12 mouse cellular contexts compared by ENCODE assay signal in genomic region chr3:90614611-90615251, GRCm38 (mm10). TPM values are rescaled to one million over a fixed set of nuclear protein-coding genes. Genes with fewer than 3 reads are reported as not detected.
DNase-seq lines count a peak whose midpoint lies in the region; ATAC-seq and TF ChIP-seq lines count a peak whose summit lies in the region.
"Had no signal": no experiment of that assay in that cellular context is flagged by ENCODE, and none has a peak within 500 bp of the region (broad histone marks: within the 10 kb centered on the region; RNA-seq: fewer than 3 reads in every experiment).

No protein-coding gene starts in this region.

- WGBS in heart, postnatal 0 days: 75% methylated on average over 11 of the region's 11 CpGs
- WGBS in heart, embryonic 10.5 days: 70% methylated on average over 11 of the region's 11 CpGs
- 48% methylated on average over 11 of the region's 11 CpGs for WGBS in intestine, embryonic 16.5 days

- H3K27me3 ChIP-seq in heart, postnatal 0 days (ENCODE audit: control insufficient read depth, insufficient read depth, low read length): no peaks in the 10 kb centered on the region
- H3K27me3 ChIP-seq in heart, embryonic 10.5 days (ENCODE audit: insufficient read depth, poor library complexity, severe bottlenecking): peaks cover 16% of the 10 kb centered on the region; the same call in 1 of the 2 replicates
- no peaks in the 10 kb centered on the region for H3K27me3 ChIP-seq in intestine, embryonic 16.5 days (replicated peaks; ENCODE audit: control insufficient read depth, insufficient read depth, low read length)

- no peak for TF ChIP-seq CTCF in heart, postnatal 0 days (IDR thresholded peaks at IDR 0.05; ENCODE audit: low read depth)

- no peak overlapping the region for H3K9ac ChIP-seq in heart, postnatal 0 days (replicated peaks; ENCODE audit: low read depth, low read length)
- H3K9ac ChIP-seq in intestine, embryonic 16.5 days (ENCODE audit: low read depth, low read length): peak overlapping the region; percentile 0

- peak overlapping the region; percentile 18; the same call in 1 of the 2 replicates for H3K4me2 ChIP-seq in heart, postnatal 0 days (ENCODE audit: low read depth, low read length)
- H3K4me2 ChIP-seq in intestine, embryonic 16.5 days (ENCODE audit: low read depth, low read length): peak overlapping the region; percentile 86
- H3K4me2 ChIP-seq: heart, embryonic 11.5 days had no signal

- no peak for TF ChIP-seq EP300 in heart, postnatal 0 days (IDR thresholded peaks at IDR 0.05; ENCODE audit: low read depth)

- peaks cover 13% of the 10 kb centered on the region; the same call in 1 of the 2 replicates for H3K4me1 ChIP-seq in heart, postnatal 0 days (ENCODE audit: control insufficient read depth, insufficient read depth)
- H3K4me1 ChIP-seq in heart, embryonic 10.5 days: peaks cover 15% of the 10 kb centered on the region
- peaks cover 19% of the 10 kb centered on the region for H3K4me1 ChIP-seq in intestine, embryonic 16.5 days (ENCODE audit: control insufficient read depth, insufficient read depth, low read length)

- no peak for ATAC-seq in heart, postnatal 0 days (ENCODE audit: insufficient read depth, low read depth)
- peak; percentile 84 for ATAC-seq in intestine, embryonic 16.5 days
- ATAC-seq in megakaryocyte-erythroid progenitor cell, adult 5-6 weeks (replicated peaks; ENCODE audit: low FRiP score, low TSS enrichment, poor library complexity, severe bottlenecking): no peak

- H3K27ac ChIP-seq in heart, postnatal 0 days (ENCODE audit: low read depth): no peak overlapping the region
- no peak overlapping the region for H3K27ac ChIP-seq in heart, embryonic 10.5 days
- peak overlapping the region; percentile 82 for H3K27ac ChIP-seq in intestine, embryonic 16.5 days (ENCODE audit: low read length)

- DNase-seq in heart, postnatal 0 days (ENCODE audit: low spot score): no peak
- DNase-seq in heart, embryonic 10.5 days (ENCODE audit: low spot score): no peak
- DNase-seq in urinary bladder, adult 2 months (ENCODE audit: low spot score): peak; percentile 57
- no peak for DNase-seq in urinary bladder, postnatal 4 days (ENCODE audit: low spot score in 2 of 2)
- DNase-seq in spleen, postnatal 10 days (ENCODE audit: low spot score in 2 of 2): no peak
- DNase-seq in cerebellum, postnatal 14 days: no peak

- no peak overlapping the region for H3K4me3 ChIP-seq in heart, postnatal 0 days (ENCODE audit: low read depth, low read length)
- H3K4me3 ChIP-seq in heart, embryonic 10.5 days: no peak overlapping the region
- H3K4me3 ChIP-seq in intestine, embryonic 16.5 days (ENCODE audit: low read length): peak overlapping the region; percentile 51

- no peaks in the 10 kb centered on the region for H3K36me3 ChIP-seq in heart, postnatal 0 days (replicated peaks; ENCODE audit: control insufficient read depth, insufficient read depth, low read length)
- H3K36me3 ChIP-seq in heart, embryonic 10.5 days: no peaks in the 10 kb centered on the region
- H3K36me3 ChIP-seq in intestine, embryonic 16.5 days (ENCODE audit: control insufficient read depth, insufficient read depth, low read length): no peaks in the 10 kb centered on the region

- H3K9me3 ChIP-seq in heart, postnatal 0 days (replicated peaks; ENCODE audit: control insufficient read depth, low read length): no peaks in the 10 kb centered on the region
- H3K9me3 ChIP-seq in heart, embryonic 10.5 days: no peaks in the 10 kb centered on the region
- H3K9me3 ChIP-seq in intestine, embryonic 16.5 days (ENCODE audit: control insufficient read depth, low read length): no peaks in the 10 kb centered on the region

RNA-seq across cellular contexts. Expression of gene S100a6, which starts 2.0 kb away (rescaled TPM):
- total RNA-seq in heart, postnatal 0 days (2014; rRNA removed; ENCODE audit: low replicate concordance): 16.5 and 82.9 TPM in 2 replicates
- 97.5 and 110 TPM in 2 replicates for polyA plus RNA-seq in heart, postnatal 0 days (2015; fragmentation: Nextera tagmentation; extraction: Ambion mirVana)
- polyA plus RNA-seq in heart, embryonic 10.5 days (2016; fragmentation: Nextera tagmentation; extraction: Ambion mirVana): 27.3 and 28.9 TPM in 2 replicates
- 3,944 and 6,594 TPM in 2 replicates for polyA plus RNA-seq in urinary bladder, adult 2 months (2012; rRNA removed)
- 376 and 422 TPM in 2 replicates for polyA plus RNA-seq in intestine, embryonic 16.5 days (2015; fragmentation: Nextera tagmentation; extraction: Ambion mirVana)
- total RNA-seq in megakaryocyte-erythroid progenitor cell, adult 5-6 weeks (2014; fragmentation: Nextera tagmentation): 2.0 and 21.9 TPM in 2 replicates
- 0.94 TPM in 1 of 2 replicates, not detected in the other for total RNA-seq in megakaryocyte-erythroid progenitor cell, adult 5-6 weeks (2017)

RNA-seq across cellular contexts. Expression of gene S100a5, which starts 6.4 kb away (rescaled TPM):
- not detected in 2 replicates for total RNA-seq in heart, postnatal 0 days (2014; rRNA removed; ENCODE audit: low replicate concordance)
- not detected in 2 replicates for polyA plus RNA-seq in heart, postnatal 0 days (2015; fragmentation: Nextera tagmentation; extraction: Ambion mirVana)
- not detected in 2 replicates for polyA plus RNA-seq in heart, embryonic 10.5 days (2016; fragmentation: Nextera tagmentation; extraction: Ambion mirVana)
- 9.8 and 10.2 TPM in 2 replicates for polyA plus RNA-seq in urinary bladder, adult 2 months (2012; rRNA removed)
- polyA plus RNA-seq in intestine, embryonic 16.5 days (2015; fragmentation: Nextera tagmentation; extraction: Ambion mirVana): 13.2 and 16.0 TPM in 2 replicates
- total RNA-seq in megakaryocyte-erythroid progenitor cell, adult 5-6 weeks (2014; fragmentation: Nextera tagmentation): not detected in 2 replicates
- not detected in 2 replicates for total RNA-seq in megakaryocyte-erythroid progenitor cell, adult 5-6 weeks (2017)
- polyA plus RNA-seq: heart, embryonic 11.5 days; liver, embryonic 16.5 days had no signal

RNA-seq across cellular contexts. Expression of gene S100a4, which starts 11.2 kb away (rescaled TPM):
- 1.3 TPM in 1 of 2 replicates, not detected in the other for total RNA-seq in heart, postnatal 0 days (2014; rRNA removed; ENCODE audit: low replicate concordance)
- polyA plus RNA-seq in heart, postnatal 0 days (2015; fragmentation: Nextera tagmentation; extraction: Ambion mirVana): 4.4 and 4.8 TPM in 2 replicates
- 0.30 and 0.43 TPM in 2 replicates for polyA plus RNA-seq in heart, embryonic 10.5 days (2016; fragmentation: Nextera tagmentation; extraction: Ambion mirVana)
- 263 and 329 TPM in 2 replicates for polyA plus RNA-seq in urinary bladder, adult 2 months (2012; rRNA removed)
- polyA plus RNA-seq in intestine, embryonic 16.5 days (2015; fragmentation: Nextera tagmentation; extraction: Ambion mirVana): 3.6 and 4.0 TPM in 2 replicates
- total RNA-seq in megakaryocyte-erythroid progenitor cell, adult 5-6 weeks (2014; fragmentation: Nextera tagmentation): 3.8 TPM in 1 of 2 replicates, not detected in the other
- total RNA-seq in megakaryocyte-erythroid progenitor cell, adult 5-6 weeks (2017): 6.7 and 23.6 TPM in 2 replicates

RNA-seq across cellular contexts. Expression of gene Gm42674, which starts 13.0 kb away (rescaled TPM):
- total RNA-seq in heart, postnatal 0 days (2014; rRNA removed; ENCODE audit: low replicate concordance): not detected in 2 replicates
- polyA plus RNA-seq in heart, postnatal 0 days (2015; fragmentation: Nextera tagmentation; extraction: Ambion mirVana): not detected in 2 replicates
- not detected in 2 replicates for polyA plus RNA-seq in heart, embryonic 10.5 days (2016; fragmentation: Nextera tagmentation; extraction: Ambion mirVana)
- polyA plus RNA-seq in urinary bladder, adult 2 months (2012; rRNA removed): 0.41 and 0.81 TPM in 2 replicates
- not detected in 2 replicates for polyA plus RNA-seq in intestine, embryonic 16.5 days (2015; fragmentation: Nextera tagmentation; extraction: Ambion mirVana)
- not detected in 2 replicates for total RNA-seq in megakaryocyte-erythroid progenitor cell, adult 5-6 weeks (2014; fragmentation: Nextera tagmentation)
- total RNA-seq in megakaryocyte-erythroid progenitor cell, adult 5-6 weeks (2017): not detected in 2 replicates
- total RNA-seq: left cerebral cortex, adult 8-10 months had no signal
- polyA plus RNA-seq: frontal cortex, adult 2 months; heart, embryonic 11.5 days; liver, embryonic 16.5 days had no signal

RNA-seq across cellular contexts. Expression of gene S100a2, which starts 24.7 kb away (rescaled TPM):
- not detected in 2 replicates for total RNA-seq in heart, postnatal 0 days (2014; rRNA removed; ENCODE audit: low replicate concordance)
- polyA plus RNA-seq in heart, postnatal 0 days (2015; fragmentation: Nextera tagmentation; extraction: Ambion mirVana): not detected in 2 replicates
- not detected in 2 replicates for polyA plus RNA-seq in heart, embryonic 10.5 days (2016; fragmentation: Nextera tagmentation; extraction: Ambion mirVana)
- not detected in 2 replicates for polyA plus RNA-seq in urinary bladder, adult 2 months (2012; rRNA removed)
- polyA plus RNA-seq in intestine, embryonic 16.5 days (2015; fragmentation: Nextera tagmentation; extraction: Ambion mirVana): not detected in 2 replicates
- not detected in 2 replicates for total RNA-seq in megakaryocyte-erythroid progenitor cell, adult 5-6 weeks (2014; fragmentation: Nextera tagmentation)
- total RNA-seq in megakaryocyte-erythroid progenitor cell, adult 5-6 weeks (2017): not detected in 2 replicates
- total RNA-seq: left cerebral cortex, adult 8-10 months had no signal
- polyA plus RNA-seq: frontal cortex, adult 2 months; heart, embryonic 11.5 days; liver, embryonic 16.5 days had no signal

Comparison
In these comparisons a context has a peak if more than half of its experiments do, and no peak if none do; other contexts are left out.
1. RNA of gene S100a5, which starts 6.4 kb away (polyA plus RNA-seq): 13.2 to 16.0 TPM in intestine, embryonic 16.5 days and 9.8 to 10.2 TPM in urinary bladder, adult 2 months; not detected in heart, postnatal 0 days and not detected in heart, embryonic 10.5 days; every median in the first group is over 10 times any median in the second.
2. RNA of gene S100a4, which starts 11.2 kb away (polyA plus RNA-seq): 263 to 329 TPM in urinary bladder, adult 2 months; 4.4 to 4.8 TPM in heart, postnatal 0 days, 3.6 to 4.0 TPM in intestine, embryonic 16.5 days and 0.30 to 0.43 TPM in heart, embryonic 10.5 days; every median in the first group is over 10 times any median in the second.